Mouse (Mus musculus): ENCODE data around the gene Rad52. TPM values are rescaled to one million over a fixed set of nuclear protein-coding genes. Genes with fewer than 3 reads are reported as not detected.

Gene Rad52
- 24.2 and 27.9 TPM in 2 replicates for polyA plus RNA-seq (2012)

GRCm38 (mm10) chr6:119902204-119903080, at the start of gene Rad52:
TSS of gene Rad52 (plus strand) at chr6:119902698.

Other genes starting within 250 kb of the Rad52 start
- gene Erc1, start 54.5 kb upstream of the Rad52 start, polyA plus RNA-seq (2012): 0.67 and 0.81 TPM in 2 replicates
- 36.8 and 40.3 TPM in 2 replicates for gene Wnk1, start 136.0 kb downstream of the Rad52 start, polyA plus RNA-seq (2012)
- gene Ninj2, start 190.7 kb downstream of the Rad52 start, polyA plus RNA-seq (2012): not detected in 2 replicates

All from megakaryocyte-erythroid progenitor cell, adult 5 weeks (primary cell).